Comparison of ENCODE assay signal across 13 mouse cellular contexts in genomic region chr1:61172946-61173345, GRCm38 (mm10).
"Had no signal": no experiment of that assay in that cellular context is flagged by ENCODE, and none has a peak within 500 bp of the region (broad histone marks: within the 10 kb centered on the region; RNA-seq: fewer than 3 reads in every experiment).

No protein-coding gene starts in this region.

- H3K4me1 ChIP-seq: midbrain, embryonic 13.5 days; midbrain, embryonic 15.5 days; neural tube, embryonic 12.5 days had no signal

- H3K9me3 ChIP-seq: midbrain, embryonic 13.5 days; midbrain, embryonic 15.5 days; neural tube, embryonic 12.5 days had no signal

- H3K4me2 ChIP-seq: lung, embryonic 14.5 days; midbrain, embryonic 11.5 days; midbrain, embryonic 13.5 days; midbrain, embryonic 15.5 days; neural tube, embryonic 12.5 days had no signal

- H3K9ac ChIP-seq: lung, embryonic 14.5 days; midbrain, embryonic 13.5 days; midbrain, embryonic 15.5 days; neural tube, embryonic 12.5 days had no signal

- H3K27ac ChIP-seq: midbrain, embryonic 13.5 days; midbrain, embryonic 15.5 days; neural tube, embryonic 12.5 days had no signal

- DNase-seq: lung, adult 18-20 months; lung, embryonic 14.5 days; lung, postnatal 10 days; lung, postnatal 4 days; right cerebral cortex, postnatal 14 days; spleen, adult 18-20 months; thymus, adult 18-20 months; thymus, postnatal 14 days; thymus, postnatal 36 days had no signal

- H3K4me3 ChIP-seq: midbrain, embryonic 13.5 days; midbrain, embryonic 15.5 days; neural tube, embryonic 12.5 days had no signal

- H3K36me3 ChIP-seq: midbrain, embryonic 13.5 days; midbrain, embryonic 15.5 days; neural tube, embryonic 12.5 days had no signal

- H3K27me3 ChIP-seq: midbrain, embryonic 13.5 days; midbrain, embryonic 15.5 days; neural tube, embryonic 12.5 days had no signal

- ATAC-seq: midbrain, embryonic 13.5 days; midbrain, embryonic 15.5 days had no signal
